Mouse (Mus musculus) spleen, postnatal 14 days (tissue): ENCODE results near the gene Rgs10.

ENCODE experiments used
- DNase-seq, 2 experiments: peaks; one replicate each; pipeline ENCODE4 v3.0.0; 2021 to 2022; ENCODE audit warnings: low spot score in 2 of 2

Gene Rgs10

GRCm38 (mm10) chr7:128374156-128374555 is 44.4 kb downstream of the Rgs10 start:
- no peak for DNase-seq

GRCm38 (mm10) chr7:128373751-128374150 is 44.8 kb downstream of the Rgs10 start:
- DNase-seq: no peak

GRCm38 (mm10) chr7:128372331-128372730 is 46.2 kb downstream of the Rgs10 start:
- peak in 1 of 2 experiments; percentile 40 for DNase-seq

GRCm38 (mm10) chr7:128369366-128369765 is 49.2 kb downstream of the Rgs10 start:
- no peak for DNase-seq

- no peak for DNase-seq
Measured at GRCm38 (mm10) chr7:128368828-128369227, 49.7 kb downstream of the Rgs10 start.

GRCm38 (mm10) chr7:128366654-128367053 is 51.9 kb downstream of the Rgs10 start:
- DNase-seq: no peak

GRCm38 (mm10) chr7:128365096-128365715 is 53.4 kb downstream of the Rgs10 start:
- no peak for DNase-seq

GRCm38 (mm10) chr7:128364526-128364925 is 54.0 kb downstream of the Rgs10 start:
- no peak for DNase-seq

- no peak for DNase-seq
Measured at GRCm38 (mm10) chr7:128363806-128364205, 54.8 kb downstream of the Rgs10 start.

- no peak for DNase-seq
Measured at GRCm38 (mm10) chr7:128362916-128363315, 55.6 kb downstream of the Rgs10 start.

- no peak for DNase-seq
Measured at GRCm38 (mm10) chr7:128359741-128360140, 58.8 kb downstream of the Rgs10 start.

GRCm38 (mm10) chr7:128359164-128359563 is 59.4 kb downstream of the Rgs10 start:
- DNase-seq: peak in 1 of 2 experiments; percentile 5

GRCm38 (mm10) chr7:128358741-128359140 is 59.8 kb downstream of the Rgs10 start:
- DNase-seq: peak in 1 of 2 experiments; percentile 6

GRCm38 (mm10) chr7:128356868-128357755 is 61.4 kb downstream of the Rgs10 start:
- DNase-seq: peak in 1 of 2 experiments; percentile 5

GRCm38 (mm10) chr7:128355463-128355862 is 63.1 kb downstream of the Rgs10 start:
- DNase-seq: no peak

- peak in 1 of 2 experiments; percentile 1 for DNase-seq
Measured at GRCm38 (mm10) chr7:128352721-128353120, 65.8 kb downstream of the Rgs10 start.

GRCm38 (mm10) chr7:128351176-128351575 is 67.4 kb downstream of the Rgs10 start:
- DNase-seq: no peak

GRCm38 (mm10) chr7:128350316-128350715 is 68.2 kb downstream of the Rgs10 start:
- DNase-seq: peak in 1 of 2 experiments; percentile 2

- DNase-seq: peak in 1 of 2 experiments; percentile 1
Measured at GRCm38 (mm10) chr7:128349751-128350150, 68.8 kb downstream of the Rgs10 start.

- peak in 1 of 2 experiments; percentile 1 for DNase-seq
Measured at GRCm38 (mm10) chr7:128348608-128349007, 70.0 kb downstream of the Rgs10 start.

- DNase-seq: peak in 1 of 2 experiments; percentile 6
Measured at GRCm38 (mm10) chr7:128346991-128347390, 71.6 kb downstream of the Rgs10 start.

- DNase-seq: peak in 1 of 2 experiments; percentile 3
Measured at GRCm38 (mm10) chr7:128346522-128346921, 72.0 kb downstream of the Rgs10 start.

GRCm38 (mm10) chr7:128345691-128346090 is 72.9 kb downstream of the Rgs10 start:
- DNase-seq: peak in 1 of 2 experiments; percentile 2
